In the genomic region with DNA sequence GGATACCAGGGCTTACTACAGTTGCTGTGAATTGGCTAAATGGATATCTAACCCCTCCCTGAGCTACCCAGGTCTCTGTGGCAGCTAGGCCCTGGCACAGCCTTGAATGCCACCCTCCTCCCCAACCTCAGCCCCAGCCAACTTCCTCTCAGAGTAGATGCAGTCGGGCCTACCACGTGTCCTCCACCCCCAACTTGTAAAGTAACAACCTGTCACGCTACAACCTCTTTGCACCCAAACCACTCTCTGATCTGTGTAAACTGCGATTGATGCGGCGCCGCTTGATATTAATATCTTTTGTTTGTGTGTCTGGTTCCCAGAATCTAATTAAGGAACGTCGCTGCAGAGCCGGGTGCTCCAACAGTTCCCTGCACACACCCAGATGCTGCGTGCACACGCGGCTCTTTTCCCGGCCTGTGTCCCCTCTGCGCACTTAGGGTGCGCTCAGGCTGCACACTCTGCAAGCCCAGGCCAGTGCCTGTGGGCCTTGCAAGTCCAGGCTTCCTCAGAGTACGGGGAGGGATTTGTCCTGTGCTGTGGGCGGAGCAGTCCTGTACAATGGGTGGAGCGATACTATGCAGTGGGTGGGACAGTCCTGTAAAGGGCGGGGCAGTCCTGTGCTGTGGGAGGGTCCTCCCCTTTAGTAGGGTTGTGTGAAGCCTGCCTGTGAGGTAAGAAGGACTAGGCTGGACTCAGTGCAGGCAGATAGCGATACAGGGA, we compare ENCODE assay signal across 8 mouse cellular contexts. TPM values are rescaled to one million over a fixed set of nuclear protein-coding genes. Genes with fewer than 3 reads are reported as not detected.
DNase-seq lines count a peak whose midpoint lies in the region; ATAC-seq and TF ChIP-seq lines count a peak whose summit lies in the region.

No protein-coding gene starts in this region.

- H3K4me3 ChIP-seq in kidney, postnatal 0 days (replicated peaks; ENCODE audit: low read depth, low read length), result no peak overlapping the region
- H3K4me3 ChIP-seq in limb, embryonic 13.5 days, result no peak overlapping the region
- no peak overlapping the region for H3K4me3 ChIP-seq in neural tube, embryonic 14.5 days (ENCODE audit: low read depth, low read length)

- no peaks in the 10 kb centered on the region for H3K36me3 ChIP-seq in kidney, postnatal 0 days (ENCODE audit: insufficient read depth, low read length)
- H3K36me3 ChIP-seq in limb, embryonic 13.5 days, result no peaks in the 10 kb centered on the region
- no peaks in the 10 kb centered on the region for H3K36me3 ChIP-seq in neural tube, embryonic 14.5 days (ENCODE audit: control insufficient read depth, insufficient read depth, low read length)

- H3K27me3 ChIP-seq in kidney, postnatal 0 days (ENCODE audit: insufficient read depth, low read length), result peaks cover 13% of the 10 kb centered on the region
- H3K27me3 ChIP-seq in limb, embryonic 13.5 days, result peaks cover 57% of the 10 kb centered on the region
- peaks cover 4% of the 10 kb centered on the region; the same call in 1 of the 2 replicates for H3K27me3 ChIP-seq in neural tube, embryonic 14.5 days (ENCODE audit: control insufficient read depth, insufficient read depth, low read length)

- H3K4me1 ChIP-seq in kidney, postnatal 0 days (replicated peaks; ENCODE audit: insufficient read depth, low read length), result peaks cover 1% of the 10 kb centered on the region; the same call in 1 of the 2 replicates
- peaks cover 27% of the 10 kb centered on the region for H3K4me1 ChIP-seq in limb, embryonic 13.5 days
- H3K4me1 ChIP-seq in neural tube, embryonic 14.5 days (ENCODE audit: control insufficient read depth, insufficient read depth, low read length), result peaks cover 4% of the 10 kb centered on the region; the same call in 1 of the 2 replicates

- 0 out of 2 replicates have a peak overlapping the region, but pooled peaks have one; percentile 15 for H3K4me2 ChIP-seq in kidney, postnatal 0 days (ENCODE audit: low read length)
- peak overlapping the region; percentile 39 for H3K4me2 ChIP-seq in limb, embryonic 13.5 days (replicated peaks)
- H3K4me2 ChIP-seq in neural tube, embryonic 14.5 days (ENCODE audit: low read depth, low read length), result no peak overlapping the region

- 26% methylated on average over 21 of the region's 21 CpGs for WGBS in kidney, postnatal 0 days
- 22% methylated on average over 21 of the region's 21 CpGs for WGBS in limb, embryonic 13.5 days
- 28% methylated on average over 21 of the region's 21 CpGs for WGBS in neural tube, embryonic 14.5 days

- no peak overlapping the region for H3K9ac ChIP-seq in kidney, postnatal 0 days (ENCODE audit: low read depth, low read length)
- peak overlapping the region; percentile 39; the same call in 1 of the 2 replicates for H3K9ac ChIP-seq in limb, embryonic 13.5 days
- H3K9ac ChIP-seq in neural tube, embryonic 14.5 days (replicated peaks; ENCODE audit: low read depth, low read length), result no peak overlapping the region

- peak; percentile 90 for ATAC-seq in kidney, postnatal 0 days (replicated peaks; ENCODE audit: low FRiP score, low read depth)
- peak; percentile 84 for ATAC-seq in limb, embryonic 13.5 days (ENCODE audit: low FRiP score, low read depth)
- ATAC-seq in neural tube, embryonic 14.5 days (ENCODE audit: low read depth), result peak; percentile 36

- DNase-seq in kidney, postnatal 0 days (ENCODE audit: low spot score), result peak; percentile 90
- DNase-seq in kidney, adult 18-20 months, result no peak
- DNase-seq in MN1 (ENCODE audit: low spot score), result peak; percentile 49
- peak; percentile 52 for DNase-seq in fat pad, adult 2 months (ENCODE audit: extremely low read depth, low read depth, low spot score)
- DNase-seq in testis, postnatal 10 days (ENCODE audit: low spot score), result no peak
- DNase-seq in heart, adult 8-10 months (ENCODE audit: low spot score), result no peak

- no peak for TF ChIP-seq CTCF in kidney, postnatal 0 days (IDR thresholded peaks at IDR 0.05; ENCODE audit: low read depth)

- H3K9me3 ChIP-seq in kidney, postnatal 0 days (replicated peaks; ENCODE audit: low read length), result no peaks in the 10 kb centered on the region
- H3K9me3 ChIP-seq in limb, embryonic 13.5 days, result no peaks in the 10 kb centered on the region
- no peaks in the 10 kb centered on the region for H3K9me3 ChIP-seq in neural tube, embryonic 14.5 days (ENCODE audit: control insufficient read depth, low read length)

- no peak overlapping the region for H3K27ac ChIP-seq in kidney, postnatal 0 days
- no peak overlapping the region; the same call in none of the 2 replicates for H3K27ac ChIP-seq in limb, embryonic 13.5 days
- no peak overlapping the region for H3K27ac ChIP-seq in neural tube, embryonic 14.5 days (ENCODE audit: low read depth, low read length)

RNA-seq across cellular contexts. Expression of a gene that starts 49.4 kb away (rescaled TPM):
- polyA plus RNA-seq in kidney, postnatal 0 days (2015; fragmentation: Nextera tagmentation; extraction: Ambion mirVana), result 4.2 and 4.6 TPM in 2 replicates
- 5.4 and 5.9 TPM in 2 replicates for polyA plus RNA-seq in limb, embryonic 13.5 days (2015; fragmentation: Nextera tagmentation; extraction: Ambion mirVana)
- polyA plus RNA-seq in neural tube, embryonic 14.5 days (2014; fragmentation: Nextera tagmentation; extraction: Ambion mirVana), result 9.1 and 9.4 TPM in 2 replicates
- total RNA-seq in heart, adult 8-10 months (2022), result 1 to 10 TPM; 1.3 to 2.6 (median 1.9) TPM

Comparison
In these comparisons a context has a peak if more than half of its experiments do, and no peak if none do; other contexts are left out.
1. DNase-seq: peak in kidney, postnatal 0 days (single experiment), MN1 (single experiment) and fat pad, adult 2 months (single experiment); none in kidney, adult 18-20 months (single experiment), testis, postnatal 10 days (single experiment) and heart, adult 8-10 months (single experiment).
2. ATAC-seq: peak in every context shown above with its lines; median percentile 90 in kidney, postnatal 0 days; 84 in limb, embryonic 13.5 days; 36 in neural tube, embryonic 14.5 days.